Mouse (Mus musculus): ENCODE measurements around the gene Megf11.
A peak's percentile ranks its signal among the peaks of the same experiment; 100 is the strongest.

The Megf11 gene

GRCm38 (mm10) chr9:64385511-64386465 lies at the start of gene Megf11:
Gene Megf11 (plus strand): TSS chr9:64385626.
- no peak for DNase-seq

- no peak for DNase-seq
These were observed 49.6 kb upstream of the Megf11 start for GRCm38 (mm10) chr9:64335825-64336224.

DNA sequence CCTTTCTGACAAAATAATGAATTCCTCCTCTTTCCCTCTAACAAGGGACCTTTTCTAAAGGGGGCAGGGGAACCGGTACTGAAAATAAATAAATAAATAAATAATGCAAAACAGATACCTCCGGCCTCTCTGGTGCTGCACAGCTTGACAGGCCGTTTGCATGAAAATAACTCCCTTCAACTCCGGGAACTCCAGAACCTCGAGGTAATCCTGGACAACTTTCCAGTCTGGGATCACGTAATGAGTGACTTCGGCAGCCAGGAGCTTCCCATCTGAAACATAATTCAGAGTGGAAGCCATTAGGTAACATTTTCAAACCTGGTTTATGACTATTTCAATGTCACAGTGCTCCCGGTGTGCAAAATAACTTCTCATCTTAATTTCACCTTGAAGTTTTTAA lies 46.1 kb upstream of the Megf11 start:
- no peak for DNase-seq

GRCm38 (mm10) chr9:64340351-64341253 lies 44.8 kb upstream of the Megf11 start:
- peak; percentile 75 for DNase-seq

- DNase-seq = no peak
These were observed 44.2 kb upstream of the Megf11 start, which contains the start of gene Dis3l for GRCm38 (mm10) chr9:64341254-64341566. Gene Dis3l (minus strand): TSS chr9:64341288.

DNA sequence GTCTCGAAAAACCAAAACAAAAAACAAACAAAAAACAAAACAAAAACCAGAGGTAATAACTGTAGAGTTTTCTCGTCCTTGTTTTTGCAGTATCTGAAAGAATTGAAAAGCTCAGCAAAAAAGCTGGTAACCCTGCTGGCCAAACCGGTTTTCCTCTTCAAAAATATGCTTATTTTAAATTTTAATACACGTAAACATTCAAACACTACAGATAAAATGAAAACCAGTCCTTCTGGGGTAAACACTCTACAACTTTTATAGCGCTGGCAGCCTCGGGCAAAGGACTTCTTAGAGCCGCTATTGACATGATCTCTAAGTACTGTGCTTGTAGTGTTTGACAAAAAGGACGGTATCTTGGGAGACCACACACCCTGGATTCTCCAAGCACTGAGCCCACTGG lies 43.8 kb upstream of the Megf11 start:
- no peak for DNase-seq

DNA sequence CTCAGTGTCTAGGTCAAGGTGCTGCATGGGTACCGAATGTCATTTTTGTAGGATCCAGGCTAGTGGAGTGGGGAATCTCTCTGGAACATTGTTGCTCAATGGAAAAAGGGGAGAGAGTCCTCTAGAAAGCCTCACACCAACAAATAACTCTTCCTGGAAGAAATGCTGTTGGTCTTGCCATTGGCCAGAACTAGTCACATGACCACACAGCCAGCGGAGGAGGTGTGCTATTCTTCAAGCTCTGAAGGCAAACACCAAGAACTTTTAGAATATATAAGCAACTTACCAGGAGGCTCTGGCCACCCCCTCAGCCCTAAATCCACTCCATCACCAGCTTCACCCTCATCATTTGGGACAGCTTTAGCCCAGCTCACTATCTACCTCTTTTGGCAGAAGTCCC lies 41.8 kb upstream of the Megf11 start:
- DNase-seq = no peak

DNA sequence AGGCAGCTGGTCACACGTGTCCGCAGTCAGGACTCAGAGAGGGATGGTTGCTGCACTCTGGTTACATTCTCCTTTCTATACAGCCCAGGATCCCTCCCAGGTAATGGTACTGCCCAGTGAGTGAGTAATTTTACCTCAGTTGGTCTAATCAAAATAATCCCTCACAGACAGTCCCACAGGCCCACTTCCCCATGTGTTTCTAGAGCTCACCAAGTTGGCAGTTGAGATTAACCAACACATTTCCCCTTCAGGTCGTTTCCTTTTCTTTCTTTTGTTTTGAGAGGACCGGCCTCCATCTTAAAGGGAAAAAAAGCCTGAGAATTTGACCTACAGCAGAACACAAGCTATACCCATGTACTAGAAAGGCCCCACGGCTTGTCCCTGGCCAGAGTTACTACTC lies 39.5 kb upstream of the Megf11 start:
- DNase-seq = no peak

DNA sequence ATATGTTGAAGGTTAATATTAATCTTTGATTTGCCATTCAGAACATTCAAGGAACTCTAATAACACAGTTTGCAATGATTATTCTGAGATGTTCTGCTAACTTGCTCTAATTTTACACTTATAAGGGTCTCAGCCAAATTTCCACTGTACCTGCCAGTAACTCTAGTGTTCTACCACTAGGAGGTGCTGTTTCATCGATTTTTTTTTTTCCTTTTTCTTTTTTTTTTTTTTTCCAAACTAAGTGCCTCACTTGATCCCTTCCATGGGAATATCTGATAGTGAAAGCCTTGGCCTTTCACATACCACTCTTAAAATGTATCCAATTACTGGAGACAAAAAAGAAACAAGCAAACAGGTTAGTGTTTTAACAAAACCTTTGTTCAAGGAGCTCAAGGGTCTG lies 38.0 kb upstream of the Megf11 start:
- no peak for DNase-seq

GRCm38 (mm10) chr9:64349490-64349889 lies 35.9 kb upstream of the Megf11 start:
- DNase-seq = no peak

DNA sequence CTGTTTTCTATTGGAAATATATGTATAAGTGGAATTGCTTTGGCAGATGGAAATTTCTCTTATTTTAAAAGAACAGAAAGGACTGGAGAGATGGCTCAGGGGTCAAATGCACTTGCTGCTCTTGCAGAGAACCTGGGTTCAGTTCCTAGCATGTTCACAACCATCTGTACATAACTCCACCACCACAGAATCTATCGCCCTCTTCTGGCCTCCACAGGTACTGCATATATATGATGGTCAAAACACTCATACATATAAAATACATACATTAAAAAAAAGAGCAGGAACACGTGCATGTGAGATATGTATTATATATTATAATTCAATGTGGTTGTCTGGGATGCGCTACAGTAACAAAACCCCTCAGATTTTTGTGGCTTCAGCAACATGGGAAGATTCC lies 34.2 kb upstream of the Megf11 start:
- peak; percentile 23 for DNase-seq

- DNase-seq = no peak
These were observed 29.8 kb upstream of the Megf11 start for GRCm38 (mm10) chr9:64355627-64356026.

- DNase-seq = no peak
These were observed 24.0 kb upstream of the Megf11 start for GRCm38 (mm10) chr9:64361231-64361950.

- DNase-seq = no peak
These were observed 15.6 kb upstream of the Megf11 start for GRCm38 (mm10) chr9:64369871-64370270.

GRCm38 (mm10) chr9:64371305-64371819 lies 14.1 kb upstream of the Megf11 start:
- no peak for DNase-seq

- DNase-seq = no peak
These were observed 9.0 kb upstream of the Megf11 start for GRCm38 (mm10) chr9:64376380-64376779.

GRCm38 (mm10) chr9:64383021-64383788 lies 2.2 kb upstream of the Megf11 start:
- DNase-seq = no peak

DNA sequence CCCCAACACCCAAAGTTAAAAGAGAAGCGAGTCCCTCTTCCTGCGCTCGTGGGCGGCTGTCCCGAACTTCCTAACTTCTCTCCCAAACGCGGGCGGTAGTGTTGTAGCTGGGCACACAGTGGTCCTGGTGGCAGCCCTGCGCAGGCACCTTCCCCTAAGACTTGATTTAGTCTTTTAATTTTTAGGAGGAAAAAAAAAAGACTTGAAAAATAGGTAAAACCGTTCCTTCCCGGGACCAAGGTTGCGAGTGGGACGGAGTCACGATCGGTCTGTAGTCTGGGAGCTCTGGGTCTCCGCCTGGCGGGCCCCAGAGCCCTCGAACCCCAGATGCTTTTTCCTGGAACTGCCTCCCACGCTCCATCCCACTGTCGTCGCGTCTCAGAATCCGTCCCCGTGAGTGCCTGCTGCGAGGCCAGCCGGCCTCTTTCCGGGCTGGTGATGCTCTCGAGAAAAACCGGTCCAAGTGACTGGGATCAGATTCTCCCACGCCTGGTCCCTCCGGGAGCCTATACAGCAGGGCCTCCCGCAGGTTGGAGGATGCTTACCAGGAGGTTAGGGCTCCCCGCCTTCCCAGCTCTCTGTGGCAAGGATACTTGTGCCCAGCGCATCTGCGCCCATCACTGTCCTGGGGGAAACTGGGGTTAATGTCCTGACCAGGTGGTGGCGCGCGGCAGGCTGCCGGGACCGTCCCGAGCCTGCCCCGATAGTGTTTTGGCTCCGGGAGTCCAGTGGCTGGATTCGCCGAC lies 1.2 kb downstream of the Megf11 start:
- no peak for DNase-seq

- no peak for DNase-seq
These were observed 4.3 kb downstream of the Megf11 start for GRCm38 (mm10) chr9:64389576-64390292.

- DNase-seq = peak; percentile 59
These were observed 8.6 kb downstream of the Megf11 start for GRCm38 (mm10) chr9:64393914-64394596.

Measured in thymus, postnatal 25 days (tissue).